Mouse (Mus musculus): Measurements from ENCODE around the gene Atg10. TPM values are rescaled to one million over a fixed set of nuclear protein-coding genes. Genes with fewer than 3 reads are reported as not detected.
"Not testable (repeated sequence)": the region's sequence is repeated elsewhere in the genome, so short reads cannot be mapped to it uniquely, and the experiment has no call there.

The Atg10 gene
- polyA plus RNA-seq, 1 experiment from 2014 or later, result 13.0 TPM

- no peak for DNase-seq (ENCODE audit: low spot score)
Observed at GRCm38 (mm10) chr13:90958894-90959293, 264.9 kb downstream of the Atg10 start.

DNA sequence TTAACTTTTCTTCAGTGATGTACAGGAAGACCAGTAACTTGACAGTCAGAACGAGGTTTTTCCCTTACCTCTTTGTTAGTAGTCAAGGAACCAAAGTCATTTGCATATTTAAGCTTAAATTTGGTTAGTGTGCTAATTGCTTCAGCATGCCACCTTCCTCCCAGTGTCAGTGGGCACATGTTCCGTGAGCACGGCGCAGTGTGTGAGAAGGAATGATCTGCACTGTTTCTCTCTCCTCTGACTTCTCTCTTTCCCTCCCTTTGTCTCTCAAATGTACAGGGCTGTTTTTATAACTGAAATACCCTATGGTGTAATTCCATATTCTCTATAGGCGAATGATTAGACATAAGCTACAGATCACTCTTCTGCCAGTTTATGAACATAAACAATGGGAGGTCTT is 284.2 kb downstream of the Atg10 start:
- Histone ChIP-seq H3K9me3 (ENCODE audit: control insufficient read depth, low read length) (no peaks in the 10 kb centered on the region), H3K27me3 (ENCODE audit: control insufficient read depth, insufficient read depth, low read length) (no peaks in the 10 kb centered on the region), H3K9ac (ENCODE audit: low read length) (no peak overlapping the region), H3K4me1 (replicated peaks; ENCODE audit: control insufficient read depth, insufficient read depth, low read length) (no peaks in the 10 kb centered on the region), H3K27ac (ENCODE audit: low read depth, low read length) (no peak overlapping the region), H3K36me3 (ENCODE audit: control insufficient read depth, insufficient read depth, low read length) (no peaks in the 10 kb centered on the region), H3K4me3 (ENCODE audit: low read depth, low read length) (no peak overlapping the region), H3K4me2 (ENCODE audit: low read depth, low read length, severe bottlenecking) (no peak overlapping the region)
- 83% methylated on average over 5 of the region's 5 CpGs for WGBS
- ATAC-seq (replicated peaks; ENCODE audit: low FRiP score), result no peak
- no peak for DNase-seq (ENCODE audit: low spot score)

More at GRCm38 (mm10) chr13:90958894-90959293, 264.9 kb downstream of the Atg10 start:
- no peaks in the 10 kb centered on the region for H3K27me3 ChIP-seq (ENCODE audit: control insufficient read depth, insufficient read depth, low read length)
- no peak overlapping the region for H3K27ac ChIP-seq (ENCODE audit: low read depth, low read length)
- H3K36me3 ChIP-seq (ENCODE audit: control insufficient read depth, insufficient read depth, low read length), result no peaks in the 10 kb centered on the region
- H3K9me3 ChIP-seq (ENCODE audit: control insufficient read depth, low read length), result no peaks in the 10 kb centered on the region
- no peaks in the 10 kb centered on the region; the same call in 1 of the 2 replicates for H3K4me1 ChIP-seq (replicated peaks; ENCODE audit: control insufficient read depth, insufficient read depth, low read length)
- H3K4me3 ChIP-seq (ENCODE audit: low read depth, low read length), result no peak overlapping the region
- H3K4me2 ChIP-seq (ENCODE audit: low read depth, low read length, severe bottlenecking), result no peak overlapping the region
- WGBS, result 36% methylated on average over 2 of the region's 2 CpGs
- ATAC-seq (replicated peaks; ENCODE audit: low FRiP score), result no peak
- no peak overlapping the region for H3K9ac ChIP-seq (ENCODE audit: low read length)

DNA sequence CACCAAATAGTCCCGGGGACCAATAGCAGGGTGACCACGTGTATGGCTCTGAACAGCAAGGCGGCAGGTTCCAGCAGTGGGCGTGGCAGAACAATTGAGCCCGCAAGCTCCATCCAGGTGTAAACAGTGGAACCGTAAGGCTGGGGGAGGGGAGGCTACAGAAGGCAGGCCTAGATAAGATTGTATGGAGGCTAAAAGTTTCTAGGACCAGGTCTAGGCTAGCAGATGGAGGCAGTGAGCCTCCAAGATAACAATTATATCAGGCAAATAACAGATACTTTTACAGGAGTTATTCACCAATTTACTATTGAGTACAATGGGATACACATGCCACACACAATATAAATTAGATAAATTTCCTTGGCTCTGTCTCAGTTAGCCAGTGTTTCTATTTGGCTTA is 284.6 kb downstream of the Atg10 start:
- WGBS, result 59% methylated on average over 6 of the region's 6 CpGs
- Histone ChIP-seq H3K27me3 (ENCODE audit: control insufficient read depth, insufficient read depth, low read length) (no peaks in the 10 kb centered on the region), H3K9me3 (ENCODE audit: control insufficient read depth, low read length) (no peaks in the 10 kb centered on the region), H3K9ac (ENCODE audit: low read length) (no peak overlapping the region), H3K4me3 (ENCODE audit: low read depth, low read length) (no peak overlapping the region), H3K4me1 (replicated peaks; ENCODE audit: control insufficient read depth, insufficient read depth, low read length) (no peaks in the 10 kb centered on the region), H3K27ac (ENCODE audit: low read depth, low read length) (no peak overlapping the region), H3K36me3 (ENCODE audit: control insufficient read depth, insufficient read depth, low read length) (no peaks in the 10 kb centered on the region), H3K4me2 (ENCODE audit: low read depth, low read length, severe bottlenecking) (no peak overlapping the region)
- ATAC-seq (replicated peaks; ENCODE audit: low FRiP score), result no peak
- DNase-seq (ENCODE audit: low spot score), result no peak

GRCm38 (mm10) chr13:90935852-90936251 is 287.9 kb downstream of the Atg10 start:
- Histone ChIP-seq H3K27ac (ENCODE audit: low read depth, low read length) (no peak overlapping the region), H3K4me2 (ENCODE audit: low read depth, low read length, severe bottlenecking) (no peak overlapping the region), H3K4me3 (ENCODE audit: low read depth, low read length) (no peak overlapping the region), H3K27me3 (ENCODE audit: control insufficient read depth, insufficient read depth, low read length) (no peaks in the 10 kb centered on the region), H3K4me1 (replicated peaks; ENCODE audit: control insufficient read depth, insufficient read depth, low read length) (0 out of 2 replicates have a peak, but pooled peaks cover 2% of the 10 kb centered on the region), H3K9me3 (ENCODE audit: control insufficient read depth, low read length) (no peaks in the 10 kb centered on the region), H3K36me3 (ENCODE audit: control insufficient read depth, insufficient read depth, low read length) (no peaks in the 10 kb centered on the region), H3K9ac (ENCODE audit: low read length) (no peak overlapping the region)
- DNase-seq (ENCODE audit: low spot score), result no peak
- ATAC-seq (replicated peaks; ENCODE audit: low FRiP score), result no peak
- 86% methylated on average over 7 of the region's 7 CpGs for WGBS

- Histone ChIP-seq H3K9ac (ENCODE audit: low read length) (no peak overlapping the region), H3K9me3 (ENCODE audit: control insufficient read depth, low read length) (no peaks in the 10 kb centered on the region), H3K4me1 (replicated peaks; ENCODE audit: control insufficient read depth, insufficient read depth, low read length) (0 out of 2 replicates have a peak, but pooled peaks cover 2% of the 10 kb centered on the region), H3K4me2 (ENCODE audit: low read depth, low read length, severe bottlenecking) (no peak overlapping the region), H3K27ac (ENCODE audit: low read depth, low read length) (no peak overlapping the region), H3K4me3 (ENCODE audit: low read depth, low read length) (no peak overlapping the region), H3K27me3 (ENCODE audit: control insufficient read depth, insufficient read depth, low read length) (no peaks in the 10 kb centered on the region), H3K36me3 (ENCODE audit: control insufficient read depth, insufficient read depth, low read length) (no peaks in the 10 kb centered on the region)
- ATAC-seq (replicated peaks; ENCODE audit: low FRiP score) (no peak), DNase-seq (ENCODE audit: low spot score) (no peak)
- WGBS, result 60% methylated on average over 3 of the region's 3 CpGs
Observed at GRCm38 (mm10) chr13:90933256-90933655, 290.5 kb downstream of the Atg10 start.

GRCm38 (mm10) chr13:90929847-90930246 is 293.9 kb downstream of the Atg10 start:
- 0 out of 2 replicates have a peak, but pooled peaks have one; percentile 31 for ATAC-seq (replicated peaks; ENCODE audit: low FRiP score)
- DNase-seq (ENCODE audit: low spot score), result peak; percentile 66
- H3K4me1 ChIP-seq (replicated peaks; ENCODE audit: control insufficient read depth, insufficient read depth, low read length), result 0 out of 2 replicates have a peak, but pooled peaks cover 2% of the 10 kb centered on the region
- H3K9ac ChIP-seq (ENCODE audit: low read length), result no peak overlapping the region
- no peaks in the 10 kb centered on the region for H3K27me3 ChIP-seq (ENCODE audit: control insufficient read depth, insufficient read depth, low read length)
- peaks cover 15% of the 10 kb centered on the region for H3K36me3 ChIP-seq (ENCODE audit: control insufficient read depth, insufficient read depth, low read length)
- no peak overlapping the region for H3K27ac ChIP-seq (ENCODE audit: low read depth, low read length)
- no peak overlapping the region for H3K4me3 ChIP-seq (ENCODE audit: low read depth, low read length)
- no peaks in the 10 kb centered on the region for H3K9me3 ChIP-seq (ENCODE audit: control insufficient read depth, low read length)
- no peak overlapping the region for H3K4me2 ChIP-seq (ENCODE audit: low read depth, low read length, severe bottlenecking)
- WGBS, result 22% methylated on average over 5 of the region's 5 CpGs

DNA sequence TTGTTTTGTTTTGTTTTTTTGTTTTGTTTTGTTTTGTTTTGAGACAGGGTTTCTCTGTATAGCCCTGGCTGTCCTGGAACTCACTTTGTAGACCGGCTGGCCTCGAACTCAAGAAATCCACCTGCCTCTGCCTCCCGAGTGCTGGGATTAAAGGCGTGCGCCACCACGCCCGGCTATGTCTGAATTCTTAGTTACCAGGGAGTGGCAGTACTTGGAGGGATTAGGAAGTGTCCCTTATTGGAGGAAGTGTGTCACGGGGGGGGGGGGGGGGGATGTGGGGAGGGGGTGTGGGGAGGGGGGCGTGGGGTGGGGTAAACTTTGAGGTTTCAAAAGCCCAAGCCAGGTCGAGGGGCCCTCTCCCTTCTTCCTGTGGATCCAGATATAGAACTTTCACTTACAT is 295.5 kb downstream of the Atg10 start:
- not testable (repeated sequence) for ATAC-seq (replicated peaks; ENCODE audit: low FRiP score); DNase-seq (ENCODE audit: low spot score); H3K4me3 ChIP-seq (ENCODE audit: low read depth, low read length); H3K4me1 ChIP-seq (replicated peaks; ENCODE audit: control insufficient read depth, insufficient read depth, low read length); H3K27me3 ChIP-seq (ENCODE audit: control insufficient read depth, insufficient read depth, low read length); H3K27ac ChIP-seq (ENCODE audit: low read depth, low read length); H3K9ac ChIP-seq (ENCODE audit: low read length); H3K9me3 ChIP-seq (ENCODE audit: control insufficient read depth, low read length); H3K4me2 ChIP-seq (ENCODE audit: low read depth, low read length, severe bottlenecking)
- WGBS, result 95% methylated on average over 9 of the region's 10 CpGs
- H3K36me3 ChIP-seq (ENCODE audit: control insufficient read depth, insufficient read depth, low read length), result peaks cover 15% of the 10 kb centered on the region

DNA sequence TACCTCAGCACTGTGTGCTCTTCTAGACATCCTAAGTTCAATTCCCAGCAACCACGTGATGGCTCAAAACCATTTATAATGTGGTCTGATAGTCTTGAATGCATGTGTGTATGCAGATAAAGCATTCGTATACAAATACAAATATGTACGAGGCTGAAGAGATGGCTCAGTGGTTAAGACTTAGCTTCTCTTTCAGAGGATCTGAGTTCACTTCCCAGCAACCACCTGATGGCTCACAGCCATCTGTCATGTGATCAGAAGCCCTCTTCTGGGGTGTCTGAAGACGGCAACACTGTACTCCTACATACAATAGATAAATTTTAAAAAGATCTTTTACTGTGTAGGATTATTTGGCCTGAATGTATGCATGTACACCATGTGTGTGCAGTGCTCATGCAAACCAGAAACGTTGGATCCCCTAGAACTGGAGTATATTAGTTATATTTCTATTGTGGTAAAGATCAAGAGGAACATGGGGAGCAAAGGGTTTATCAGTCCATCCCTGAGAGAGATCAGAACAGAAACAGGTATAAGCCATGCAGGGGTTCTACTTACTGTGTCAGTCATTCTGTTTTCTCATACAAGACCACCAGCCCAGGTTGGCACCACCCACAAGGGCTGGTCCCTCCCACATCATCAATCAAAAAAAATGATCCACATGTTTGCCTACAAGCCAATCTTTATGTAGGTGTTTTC is 296.7 kb downstream of the Atg10 start:
- H3K9ac ChIP-seq (ENCODE audit: low read length), result no peak overlapping the region
- H3K9me3 ChIP-seq (ENCODE audit: control insufficient read depth, low read length), result no peaks in the 10 kb centered on the region
- ATAC-seq (replicated peaks; ENCODE audit: low FRiP score) (no peak), DNase-seq (ENCODE audit: low spot score) (no peak)
- WGBS, result 81% methylated on average over 5 of the region's 5 CpGs
- H3K27ac ChIP-seq (ENCODE audit: low read depth, low read length), result no peak overlapping the region
- H3K27me3 ChIP-seq (ENCODE audit: control insufficient read depth, insufficient read depth, low read length), result no peaks in the 10 kb centered on the region
- H3K4me2 ChIP-seq (ENCODE audit: low read depth, low read length, severe bottlenecking), result no peak overlapping the region
- H3K36me3 ChIP-seq (ENCODE audit: control insufficient read depth, insufficient read depth, low read length), result peaks cover 15% of the 10 kb centered on the region
- H3K4me1 ChIP-seq (replicated peaks; ENCODE audit: control insufficient read depth, insufficient read depth, low read length), result no peaks in the 10 kb centered on the region
- no peak overlapping the region for H3K4me3 ChIP-seq (ENCODE audit: low read depth, low read length)

Data from forebrain, embryonic 11.5 days (tissue).